Comparison of ENCODE assay signal across 27 mouse cellular contexts in the genomic region with DNA sequence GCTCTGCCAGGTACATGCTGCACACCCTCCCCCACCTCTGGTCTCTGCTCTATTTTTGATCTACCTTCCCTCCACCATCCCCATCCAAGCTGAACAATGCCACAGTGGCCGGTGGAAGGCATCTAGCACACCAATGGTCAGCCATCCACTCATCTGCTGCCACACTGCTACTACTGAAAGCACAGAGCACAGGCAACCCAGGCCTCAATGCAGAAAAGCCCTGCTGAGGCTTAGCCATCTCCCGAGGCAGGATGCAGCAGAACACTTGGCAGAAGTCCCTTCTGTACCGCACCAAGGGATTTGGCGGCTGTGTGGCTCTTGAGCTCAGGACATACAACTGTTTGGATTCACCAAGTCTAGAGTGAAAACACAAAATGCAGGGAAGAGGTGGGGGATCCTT. TPM values are rescaled to one million over a fixed set of nuclear protein-coding genes. Genes with fewer than 3 reads are reported as not detected.
DNase-seq lines count a peak whose midpoint lies in the region; ATAC-seq lines count a peak whose summit lies in the region.
"Had no signal": no experiment of that assay in that cellular context is flagged by ENCODE, and none has a peak within 500 bp of the region (broad histone marks: within the 10 kb centered on the region; RNA-seq: fewer than 3 reads in every experiment).

No protein-coding gene starts in this region.

- peak; percentile 58 for ATAC-seq in frontal cortex, adult (ENCODE audit: low TSS enrichment)
- ATAC-seq: forebrain, postnatal 0 days; intestine, embryonic 16.5 days; lung, postnatal 0 days; midbrain, embryonic 15.5 days; Patski had no signal

- DNase-seq in frontal cortex, adult 2 months (ENCODE audit: extremely low spot score in 1 of 2, low spot score in 1 of 2), result no peak
- DNase-seq in brain, adult 2 months (ENCODE audit: low read depth, low spot score), result peak; percentile 81
- DNase-seq in cerebellum, adult 8-10 months, result peak; percentile 54
- peak; percentile 71 for DNase-seq in cerebellum, postnatal 25 days
- no peak for DNase-seq in kidney, postnatal 4 days
- DNase-seq in layer of hippocampus, adult 18-20 months (ENCODE audit: low spot score in 2 of 2), result no peak
- DNase-seq: adrenal gland, postnatal 10 days; forebrain, postnatal 0 days; gastrocnemius, postnatal 25 days; heart, adult 11 months; kidney, adult 8-10 months; kidney, postnatal 10 days; liver, embryonic 13.5 days; lung, adult 18-20 months; lung, postnatal 4 days; right cerebral cortex, adult 18-20 months; spleen, adult 18-20 months; thymus, adult 18-20 months; thymus, postnatal 36 days had no signal

RNA-seq across cellular contexts. Expression of a gene that starts 35.4 kb away (rescaled TPM):
- polyA plus RNA-seq in frontal cortex, adult 2 months (2012; rRNA removed), result 19.2 and 19.7 TPM in 2 replicates
- total RNA-seq in layer of hippocampus, adult 18-20 months (2021), result 100 to 1,000 TPM; 114 to 118 TPM
- total RNA-seq: MEL had no signal
- polyA plus RNA-seq: erythroblast, embryonic 14.5 days; myocyte had no signal

Comparison
In these comparisons a context has a peak if more than half of its experiments do, and no peak if none do; other contexts are left out.
1. DNase-seq: peak in brain, adult 2 months (single experiment), cerebellum, adult 8-10 months (single experiment) and cerebellum, postnatal 25 days (2 of 2); none in frontal cortex, adult 2 months (0 of 2), kidney, postnatal 4 days (0 of 2) and layer of hippocampus, adult 18-20 months (0 of 2).